In genomic region chr11:3335651-3336216, GRCm38 (mm10) we compare ENCODE assay signal across 9 mouse cellular contexts. TPM values are rescaled to one million over a fixed set of nuclear protein-coding genes. Genes with fewer than 3 reads are reported as not detected.
A peak's percentile ranks its signal among the peaks of the same experiment; 100 is the strongest.
DNase-seq lines count a peak whose midpoint lies in the region; ATAC-seq and TF ChIP-seq lines count a peak whose summit lies in the region.
"Had no signal": no experiment of that assay in that cellular context is flagged by ENCODE, and none has a peak within 500 bp of the region (broad histone marks: within the 10 kb centered on the region; RNA-seq: fewer than 3 reads in every experiment).

No protein-coding gene starts in this region.

- DNase-seq in testis, postnatal 10 days (ENCODE audit: low spot score), result no peak
- DNase-seq in cerebellum, postnatal 10 days, result peak; percentile 88 to 91
- peak; percentile 49 for DNase-seq in heart, postnatal 4 days
- DNase-seq in thymus, postnatal 4 days, result peak; percentile 72
- DNase-seq in layer of hippocampus, postnatal 10 days (ENCODE audit: low spot score in 2 of 2), result no peak
- DNase-seq in frontal cortex, postnatal 10 days (ENCODE audit: low spot score in 2 of 2), result no peak
- DNase-seq: liver, embryonic 13.5 days had no signal

- TF ChIP-seq CTCF in testis, adult 2 months (IDR thresholded peaks at IDR 0.05; ENCODE audit: control insufficient read depth, insufficient read depth, insufficient replicate concordance, low read depth, low read length), result no peak

- peaks cover 14% of the 10 kb centered on the region for H3K4me1 ChIP-seq in testis, adult 2 months (ENCODE audit: control insufficient read depth, insufficient read depth, low read length)

- no peaks in the 10 kb centered on the region for H3K27me3 ChIP-seq in testis, adult 2 months (ENCODE audit: control insufficient read depth, insufficient read depth, low read length)

- no peak for TF ChIP-seq POLR2A in testis, adult 2 months (IDR thresholded peaks at IDR 0.05; ENCODE audit: control insufficient read depth, low read depth, low read length)

- H3K36me3 ChIP-seq in testis, adult 2 months (ENCODE audit: control insufficient read depth, insufficient read depth, low read length), result peaks cover 6% of the 10 kb centered on the region
- H3K36me3 ChIP-seq: liver, embryonic 13.5 days had no signal

- peak overlapping the region; percentile 41 for H3K27ac ChIP-seq in testis, adult 2 months (ENCODE audit: control insufficient read depth, insufficient read depth, low read depth, low read length)
- H3K27ac ChIP-seq: liver, embryonic 13.5 days had no signal

- ATAC-seq in megakaryocyte, adult 5-6 weeks (ENCODE audit: poor library complexity, severe bottlenecking), result peak; percentile 56

- peak overlapping the region; percentile 69 for H3K4me3 ChIP-seq in testis, adult 2 months (ENCODE audit: control insufficient read depth, low read depth, low read length)
- H3K4me3 ChIP-seq: liver, embryonic 13.5 days had no signal

RNA-seq across cellular contexts. Expression of gene Pik3ip1, which starts 5.5 kb away (rescaled TPM):
- polyA plus RNA-seq in testis, adult 2 months (2012; rRNA removed), result 146 and 160 TPM in 2 replicates
- 10 to 100 TPM; 11.7 to 12.0 TPM for total RNA-seq in heart, postnatal 4 days (2021)
- 1.0 and 3.3 TPM in 2 replicates for total RNA-seq in megakaryocyte, adult 5-6 weeks (2015)
- 2.6 and 3.8 TPM in 2 replicates for total RNA-seq in megakaryocyte, adult 5-6 weeks (2017)
- 10 to 100 TPM; 27.0 to 27.4 TPM for total RNA-seq in layer of hippocampus, postnatal 10 days (2021)

RNA-seq across cellular contexts. Expression of gene Patz1, which starts 47.1 kb away (rescaled TPM):
- 4.9 and 5.8 TPM in 2 replicates for polyA plus RNA-seq in testis, adult 2 months (2012; rRNA removed)
- total RNA-seq in heart, postnatal 4 days (2021), result 10 to 100 TPM; 38.5 to 41.6 TPM
- 25.6 and 27.7 TPM in 2 replicates for total RNA-seq in megakaryocyte, adult 5-6 weeks (2015)
- 27.2 and 33.2 TPM in 2 replicates for total RNA-seq in megakaryocyte, adult 5-6 weeks (2017)
- total RNA-seq in layer of hippocampus, postnatal 10 days (2021), result 10 to 100 TPM; 54.0 to 57.7 TPM

Comparison
In these comparisons a context has a peak if more than half of its experiments do, and no peak if none do; other contexts are left out.
1. DNase-seq: peak in cerebellum, postnatal 10 days (2 of 2), heart, postnatal 4 days (single experiment) and thymus, postnatal 4 days (single experiment); none in testis, postnatal 10 days (single experiment), layer of hippocampus, postnatal 10 days (0 of 2) and frontal cortex, postnatal 10 days (0 of 2).